Mouse (Mus musculus) limb, embryonic 11.5 days (tissue): ENCODE data around the gene Dock8. TPM values are rescaled to one million over a fixed set of nuclear protein-coding genes. Genes with fewer than 3 reads are reported as not detected.

Experiments
- ATAC-seq: fragments of 200-750 bp; cut with Nextera tagmentation; 2 replicates; pipeline ENCODE4 v1.8.0; 2017; ENCODE audit warnings: low read depth; ENCODE audit not compliant: insufficient number of reproducible peaks, low FRiP score, low TSS enrichment
- DNase-seq: peaks from one replicate; pipeline ENCODE4 v3.0.0-alpha.2; 2015; ENCODE audit warnings: low spot score
- H3K27ac ChIP-seq: fragments of 300-500 bp; sonication (generic); replicated peaks from 2 replicates; pipeline ENCODE4 v1.5.1; 2014; ENCODE audit warnings: low read depth, mild to moderate bottlenecking, low read length
- H3K27me3 ChIP-seq: fragments of 300-500 bp; sonication (generic); 2 replicates; pipeline ENCODE4 v1.6.1; 2014; ENCODE audit warnings: mild to moderate bottlenecking, low read length, mixed read lengths; ENCODE audit not compliant: control insufficient read depth, insufficient read depth
- H3K36me3 ChIP-seq: fragments of 300-500 bp; sonication (generic); 2 replicates; pipeline ENCODE4 v1.6.1; 2014; ENCODE audit warnings: mild to moderate bottlenecking, low read length, moderate library complexity, mixed read lengths; ENCODE audit not compliant: control insufficient read depth, insufficient read depth
- H3K4me1 ChIP-seq: fragments of 300-500 bp; sonication (generic); 2 replicates; pipeline ENCODE4 v1.6.1; 2014; ENCODE audit warnings: low read length, mixed read lengths; ENCODE audit not compliant: control insufficient read depth, insufficient read depth
- H3K4me2 ChIP-seq: fragments of 300-500 bp; sonication (generic); 2 replicates; pipeline ENCODE4 v1.6.1; 2014; ENCODE audit warnings: low read depth, mild to moderate bottlenecking, moderate library complexity; ENCODE audit not compliant: severe bottlenecking
- H3K4me3 ChIP-seq: fragments of 300-500 bp; sonication (generic); 2 replicates; pipeline ENCODE4 v1.5.1; 2014; ENCODE audit warnings: low read depth, low read length
- H3K9ac ChIP-seq: fragments of 300-500 bp; sonication (generic); 2 replicates; pipeline ENCODE4 v1.6.1; 2014; ENCODE audit warnings: mild to moderate bottlenecking, low read length
- H3K9me3 ChIP-seq: fragments of 300-500 bp; sonication (generic); 2 replicates; pipeline ENCODE4 v1.6.1; 2016; ENCODE audit warnings: low read length; ENCODE audit not compliant: control insufficient read depth
- WGBS: fragments of 180-500 bp; shearing (Covaris S2); extraction: QIAGEN DNeasy Blood & Tissue Kit; methylation state at CpG from one replicate; pipeline ENCODE4 v1.1.7; 2014; 5-methylcytosine and 5-hydroxymethylcytosine counted together
- polyA plus RNA-seq: library from polyadenylated mRNA; unstranded; fragments of >200 nt; fragmentation: Nextera tagmentation; extraction: Ambion mirVana; gene quantifications from 2 replicates; pipeline ENCODE4 v1.2.1, GENCODE M21; 2014

The Dock8 gene
- polyA plus RNA-seq, 1 experiment from 2014 or later = 1.6 TPM

GRCm38 (mm10) chr19:25041209-25041608, 41.9 kb downstream of the Dock8 start:
- H3K27me3 ChIP-seq = no peaks in the 10 kb centered on the region
- no peak overlapping the region for H3K4me3 ChIP-seq
- H3K4me1 ChIP-seq = peaks cover 4% of the 10 kb centered on the region; the same call in 1 of the 2 replicates
- ATAC-seq (no peak), DNase-seq (no peak)
- no peak overlapping the region for H3K4me2 ChIP-seq
- 50% methylated on average over 6 of the region's 6 CpGs for WGBS
- H3K9ac ChIP-seq = no peak overlapping the region
- H3K27ac ChIP-seq = no peak overlapping the region
- no peaks in the 10 kb centered on the region for H3K36me3 ChIP-seq
- H3K9me3 ChIP-seq = no peaks in the 10 kb centered on the region

GRCm38 (mm10) chr19:25042973-25043372, 43.6 kb downstream of the Dock8 start:
- ATAC-seq (no peak), DNase-seq (no peak)
- Histone ChIP-seq H3K4me3 (no peak overlapping the region), H3K4me2 (no peak overlapping the region), H3K9ac (no peak overlapping the region), H3K27me3 (no peaks in the 10 kb centered on the region), H3K4me1 (peaks cover 4% of the 10 kb centered on the region; the same call in 1 of the 2 replicates), H3K27ac (no peak overlapping the region), H3K9me3 (no peaks in the 10 kb centered on the region), H3K36me3 (no peaks in the 10 kb centered on the region)
- WGBS = 77% methylated on average over 11 of the region's 11 CpGs

GRCm38 (mm10) chr19:25044057-25044456, 44.7 kb downstream of the Dock8 start:
- Histone ChIP-seq H3K9me3 (no peaks in the 10 kb centered on the region), H3K4me3 (no peak overlapping the region)
- WGBS = 88% methylated on average over 3 of the region's 3 CpGs

GRCm38 (mm10) chr19:25052355-25052754, 53.0 kb downstream of the Dock8 start:
- DNase-seq (no peak), ATAC-seq (no peak)
- no peak overlapping the region for H3K4me2 ChIP-seq
- H3K4me3 ChIP-seq = no peak overlapping the region
- no peaks in the 10 kb centered on the region for H3K9me3 ChIP-seq
- no peaks in the 10 kb centered on the region for H3K4me1 ChIP-seq
- H3K27ac ChIP-seq = no peak overlapping the region
- WGBS = 90% methylated on average over 7 of the region's 7 CpGs
- H3K27me3 ChIP-seq = no peaks in the 10 kb centered on the region
- H3K36me3 ChIP-seq = no peaks in the 10 kb centered on the region
- no peak overlapping the region for H3K9ac ChIP-seq

More at GRCm38 (mm10) chr19:25044057-25044456, 44.7 kb downstream of the Dock8 start:
- no peaks in the 10 kb centered on the region for H3K36me3 ChIP-seq
- H3K4me2 ChIP-seq = no peak overlapping the region
- H3K27me3 ChIP-seq = no peaks in the 10 kb centered on the region
- ATAC-seq (no peak), DNase-seq (no peak)
- no peak overlapping the region for H3K9ac ChIP-seq
- H3K4me1 ChIP-seq = no peaks in the 10 kb centered on the region
- H3K27ac ChIP-seq = no peak overlapping the region

GRCm38 (mm10) chr19:25053152-25053551, 53.8 kb downstream of the Dock8 start:
- H3K36me3 ChIP-seq = no peaks in the 10 kb centered on the region
- ATAC-seq (no peak), DNase-seq (no peak)
- no peak overlapping the region for H3K4me3 ChIP-seq
- no peaks in the 10 kb centered on the region for H3K4me1 ChIP-seq
- no peaks in the 10 kb centered on the region for H3K27me3 ChIP-seq
- WGBS = 76% methylated on average over 7 of the region's 7 CpGs
- no peak overlapping the region for H3K27ac ChIP-seq
- H3K4me2 ChIP-seq = no peak overlapping the region
- H3K9me3 ChIP-seq = no peaks in the 10 kb centered on the region
- H3K9ac ChIP-seq = no peak overlapping the region

- WGBS = 87% methylated on average over 7 of the region's 7 CpGs
- H3K9me3 ChIP-seq = no peaks in the 10 kb centered on the region
- DNase-seq = no peak
- no peaks in the 10 kb centered on the region for H3K27me3 ChIP-seq
- no peaks in the 10 kb centered on the region for H3K4me1 ChIP-seq
- no peak for ATAC-seq
- H3K4me3 ChIP-seq = no peak overlapping the region
- no peaks in the 10 kb centered on the region for H3K36me3 ChIP-seq
- H3K27ac ChIP-seq = no peak overlapping the region
- H3K4me2 ChIP-seq = no peak overlapping the region
- H3K9ac ChIP-seq = no peak overlapping the region
These were observed 55.7 kb downstream of the Dock8 start for GRCm38 (mm10) chr19:25055025-25055424.

- DNase-seq (no peak), ATAC-seq (no peak)
- H3K4me3 ChIP-seq = no peak overlapping the region
- H3K4me1 ChIP-seq = no peaks in the 10 kb centered on the region
- no peak overlapping the region for H3K9ac ChIP-seq
- 92% methylated on average over 7 of the region's 7 CpGs for WGBS
- no peak overlapping the region for H3K4me2 ChIP-seq
- H3K27me3 ChIP-seq = no peaks in the 10 kb centered on the region
- H3K9me3 ChIP-seq = no peaks in the 10 kb centered on the region
- no peak overlapping the region for H3K27ac ChIP-seq
- H3K36me3 ChIP-seq = no peaks in the 10 kb centered on the region
These were observed 56.2 kb downstream of the Dock8 start for GRCm38 (mm10) chr19:25055559-25055958.

DNA sequence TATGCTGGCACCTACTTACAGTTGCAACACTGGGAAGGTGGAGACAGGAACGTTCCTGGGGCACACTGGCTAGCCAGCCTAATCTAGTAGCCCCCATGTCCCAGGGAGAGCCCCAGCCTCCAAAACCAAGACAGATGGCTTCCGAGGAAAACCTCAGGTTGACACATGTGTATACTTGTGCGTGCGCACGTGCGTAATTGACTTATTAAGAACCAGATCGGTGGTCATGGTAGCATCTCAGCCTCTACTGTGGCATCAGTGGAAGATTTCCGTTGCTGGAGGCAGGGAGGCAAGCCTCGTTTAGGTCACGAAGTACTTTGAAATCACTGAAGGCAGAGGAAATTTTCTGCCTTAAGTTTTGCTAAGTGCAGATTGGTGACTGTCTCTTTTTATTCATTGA, 56.9 kb downstream of the Dock8 start:
- no peak overlapping the region for H3K4me2 ChIP-seq
- H3K4me1 ChIP-seq = no peaks in the 10 kb centered on the region
- no peak overlapping the region for H3K9ac ChIP-seq
- no peaks in the 10 kb centered on the region for H3K27me3 ChIP-seq
- H3K4me3 ChIP-seq = no peak overlapping the region
- H3K27ac ChIP-seq = no peak overlapping the region
- ATAC-seq = no peak
- DNase-seq = no peak
- H3K36me3 ChIP-seq = no peaks in the 10 kb centered on the region
- no peaks in the 10 kb centered on the region for H3K9me3 ChIP-seq
- 87% methylated on average over 10 of the region's 10 CpGs for WGBS

DNA sequence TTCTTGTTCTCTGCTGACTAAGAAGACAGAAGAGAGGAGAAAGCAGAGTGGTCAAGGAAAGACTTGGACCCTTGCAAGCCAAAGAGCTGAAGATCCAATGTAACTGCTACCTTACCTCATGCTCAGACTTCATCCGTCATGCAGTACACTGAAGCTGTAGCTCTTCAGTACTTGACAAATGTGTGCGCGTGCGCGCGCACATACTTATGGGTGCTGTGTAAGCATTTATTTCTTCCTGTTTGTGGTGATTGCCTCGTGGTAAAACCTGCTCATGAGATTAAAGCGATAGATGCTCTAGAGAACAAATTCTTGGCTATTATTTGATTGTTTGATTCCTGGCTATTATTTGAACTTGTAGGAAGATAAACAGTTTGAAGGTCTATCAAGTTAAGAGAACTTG, 58.5 kb downstream of the Dock8 start:
- Histone ChIP-seq H3K4me1 (no peaks in the 10 kb centered on the region), H3K4me2 (no peak overlapping the region), H3K27me3 (no peaks in the 10 kb centered on the region), H3K4me3 (no peak overlapping the region), H3K36me3 (no peaks in the 10 kb centered on the region), H3K9ac (no peak overlapping the region), H3K27ac (no peak overlapping the region), H3K9me3 (no peaks in the 10 kb centered on the region)
- no peak for DNase-seq
- 97% methylated on average over 8 of the region's 8 CpGs for WGBS
- no peak for ATAC-seq
